Mouse (Mus musculus) forebrain, postnatal 0 days (tissue): ENCODE results near the gene Gm47959. TPM values are rescaled to one million over a fixed set of nuclear protein-coding genes. Genes with fewer than 3 reads are reported as not detected.
"Not testable (repeated sequence)": the region's sequence is repeated elsewhere in the genome, so short reads cannot be mapped to it uniquely, and the experiment has no call there.

Source experiments
- ATAC-seq: fragments of 200-750 bp; cut with Nextera tagmentation; 2 replicates; pipeline ENCODE4 v1.8.0; 2017; ENCODE audit warnings: mild to moderate bottlenecking, moderate library complexity
- DNase-seq: peaks from one replicate; pipeline ENCODE4 v3.0.0-alpha.2; 2015
- H3K27ac ChIP-seq: fragments of 300-500 bp; sonication (generic); 2 replicates; pipeline ENCODE4 v1.5.1; 2014; ENCODE audit warnings: low read depth, mild to moderate bottlenecking, antibody characterized with exemption, low read length, moderate library complexity, mixed read lengths
- H3K27me3 ChIP-seq: fragments of 300-500 bp; sonication (generic); 2 replicates; pipeline ENCODE4 v1.6.1; 2014; ENCODE audit warnings: mild to moderate bottlenecking, low read length, mixed read lengths; ENCODE audit not compliant: insufficient read depth
- H3K36me3 ChIP-seq: fragments of 300-500 bp; sonication (generic); 2 replicates; pipeline ENCODE4 v1.6.1; 2014; ENCODE audit warnings: mild to moderate bottlenecking, moderate library complexity; ENCODE audit not compliant: insufficient read depth
- H3K4me1 ChIP-seq: fragments of 300-500 bp; sonication (generic); 2 replicates; pipeline ENCODE4 v1.6.1; 2014; ENCODE audit warnings: antibody characterized with exemption; ENCODE audit not compliant: insufficient read depth
- H3K4me2 ChIP-seq: fragments of 300-500 bp; sonication (generic); 2 replicates; pipeline ENCODE4 v1.6.1; 2014; ENCODE audit warnings: low read depth, mild to moderate bottlenecking, moderate library complexity
- H3K4me3 ChIP-seq: fragments of 300-500 bp; sonication (generic); 2 replicates; pipeline ENCODE4 v1.5.1; 2014; ENCODE audit warnings: low read depth, low read length, mixed read lengths
- H3K9ac ChIP-seq: fragments of 300-500 bp; sonication (generic); 2 replicates; pipeline ENCODE4 v1.6.1; 2014; ENCODE audit warnings: mild to moderate bottlenecking
- H3K9me3 ChIP-seq: fragments of 300-500 bp; sonication (generic); 2 replicates; pipeline ENCODE4 v1.6.1; 2016; ENCODE audit warnings: low read length
- CTCF ChIP-seq: sonication (generic); IDR thresholded peaks from 2 replicates; pipeline ENCODE4 v1.5.1; 2016; ENCODE audit warnings: antibody characterized with exemption, control low read depth, low read depth
- WGBS: fragments of 180-500 bp; shearing (Covaris S2); extraction: QIAGEN DNeasy Blood & Tissue Kit; methylation state at CpG from one replicate; pipeline ENCODE4 v1.1.7; 2014; 5-methylcytosine and 5-hydroxymethylcytosine counted together
- polyA plus RNA-seq: library from polyadenylated mRNA; unstranded; fragments of >200 nt; fragmentation: Nextera tagmentation; extraction: Ambion mirVana; gene quantifications from 2 replicates; pipeline ENCODE4 v1.2.1, GENCODE M21; 2015
- total RNA-seq: library from RNA; depleted of rRNA; stranded (reverse); fragments of >200 nt; gene quantifications from 2 replicates; pipeline ENCODE4 v1.2.3, GENCODE M21; 2014; rRNA removed

Gene Gm47959
- not detected in 2 replicates for total RNA-seq
- polyA plus RNA-seq: not detected in 2 replicates

- 94% methylated on average over 6 of the region's 9 CpGs for WGBS
- not testable (repeated sequence) for H3K27ac ChIP-seq, DNase-seq, H3K36me3 ChIP-seq, H3K4me3 ChIP-seq, H3K27me3 ChIP-seq, ATAC-seq, H3K4me1 ChIP-seq, H3K9ac ChIP-seq, H3K9me3 ChIP-seq, H3K4me2 ChIP-seq
Measured at GRCm38 (mm10) chr1:83000306-83000705, at the start of gene Gm47959. TSS of gene Gm47959 (plus strand) at chr1:83000548.

GRCm38 (mm10) chr1:82955913-82956312, 44.4 kb upstream of the Gm47959 start, which contains the start of gene Gm7544:
TSS of gene Gm7544 (minus strand) at chr1:82956013.
- H3K9me3 ChIP-seq, H3K27me3 ChIP-seq, H3K27ac ChIP-seq, H3K4me2 ChIP-seq, H3K9ac ChIP-seq, ATAC-seq, H3K36me3 ChIP-seq, DNase-seq, H3K4me3 ChIP-seq, H3K4me1 ChIP-seq: not testable (repeated sequence)

DNA sequence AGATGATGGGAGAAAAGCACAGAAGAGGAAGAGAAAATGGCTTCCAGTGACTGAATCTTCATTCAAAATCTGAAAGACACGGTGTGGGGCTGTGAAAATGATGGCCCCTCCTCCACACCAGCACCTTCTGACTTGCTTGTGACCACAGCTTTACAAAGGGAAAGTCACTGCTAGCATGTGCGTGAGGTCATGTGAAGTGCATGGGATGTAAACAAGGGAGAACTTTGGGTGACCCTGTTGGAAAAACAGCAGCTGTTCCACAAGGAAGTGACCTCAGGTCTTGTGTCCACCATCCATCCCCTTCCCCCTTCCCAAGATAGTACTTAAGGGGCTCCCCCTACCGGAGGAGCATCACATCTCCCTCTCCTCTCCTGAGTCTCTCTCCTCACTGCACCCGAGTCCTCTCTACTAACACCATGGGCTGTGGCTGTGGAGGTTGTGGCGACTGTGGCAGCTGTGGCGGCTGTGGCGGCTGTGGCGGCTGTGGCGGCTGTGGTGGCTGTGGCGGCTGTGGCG, 40.4 kb upstream of the Gm47959 start, which contains the start of gene Gm47955:
Gene Gm47955 (plus strand): TSS at position 417 of the 516 bp plus-strand sequence.
- H3K9me3 ChIP-seq: no peaks in the 10 kb centered on the region
- DNase-seq (no peak), ATAC-seq (no peak)
- H3K9ac ChIP-seq: no peak within 1 kb of the TSS
- no peak within 1 kb of the TSS for H3K27ac ChIP-seq
- H3K4me3 ChIP-seq: no peak within 1 kb of the TSS
- WGBS: 92% methylated on average over 11 of the region's 11 CpGs
- H3K4me2 ChIP-seq: no peak within 1 kb of the TSS
- no peaks in the 10 kb centered on the region for H3K36me3 ChIP-seq
- no peaks in the 10 kb centered on the region for H3K27me3 ChIP-seq
- no peaks in the 10 kb centered on the region for H3K4me1 ChIP-seq
- no peak for TF ChIP-seq CTCF

- Histone ChIP-seq H3K27ac (no peak overlapping the region), H3K36me3 (no peaks in the 10 kb centered on the region), H3K4me3 (no peak overlapping the region), H3K27me3 (no peaks in the 10 kb centered on the region), H3K4me2 (no peak overlapping the region), H3K4me1 (no peaks in the 10 kb centered on the region), H3K9me3 (no peaks in the 10 kb centered on the region), H3K9ac (no peak overlapping the region)
- 71% methylated on average over 3 of the region's 3 CpGs for WGBS
- no peak for TF ChIP-seq CTCF
- no peak for ATAC-seq
- no peak for DNase-seq
Measured at GRCm38 (mm10) chr1:82966413-82966812, 33.9 kb upstream of the Gm47959 start.

- no peak for TF ChIP-seq CTCF
- 74% methylated on average over 4 of the region's 4 CpGs for WGBS
- DNase-seq (no peak), ATAC-seq (no peak)
- no peaks in the 10 kb centered on the region for H3K4me1 ChIP-seq
- no peak overlapping the region for H3K4me2 ChIP-seq
- H3K9me3 ChIP-seq: no peaks in the 10 kb centered on the region
- H3K36me3 ChIP-seq: no peaks in the 10 kb centered on the region
- no peak overlapping the region for H3K27ac ChIP-seq
- H3K4me3 ChIP-seq: no peak overlapping the region
- no peaks in the 10 kb centered on the region for H3K27me3 ChIP-seq
- H3K9ac ChIP-seq: no peak overlapping the region
Measured at GRCm38 (mm10) chr1:82972046-82972445, 28.3 kb upstream of the Gm47959 start.

DNA sequence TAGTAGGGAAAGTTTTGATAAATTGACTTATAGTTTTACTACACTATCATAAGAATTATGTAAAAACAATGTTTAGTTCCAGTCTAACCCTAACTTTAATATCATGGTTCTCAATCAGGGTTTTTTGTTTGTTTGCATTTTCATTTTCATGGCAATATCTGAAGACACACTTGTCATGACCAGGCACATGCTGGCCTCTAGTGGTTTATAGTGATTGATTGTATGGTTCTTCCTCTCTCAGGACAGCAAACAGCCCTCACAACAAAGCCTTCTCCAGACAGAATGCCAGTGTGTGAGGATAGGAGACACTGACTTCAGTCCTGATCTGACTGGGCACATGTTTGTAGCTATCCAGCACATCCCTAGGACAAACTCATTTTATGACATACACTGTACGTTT, 27.1 kb upstream of the Gm47959 start:
- Histone ChIP-seq H3K4me2 (no peak overlapping the region), H3K4me3 (no peak overlapping the region), H3K9ac (no peak overlapping the region), H3K36me3 (no peaks in the 10 kb centered on the region), H3K27me3 (no peaks in the 10 kb centered on the region), H3K4me1 (no peaks in the 10 kb centered on the region), H3K27ac (no peak overlapping the region), H3K9me3 (no peaks in the 10 kb centered on the region)
- 92% methylated on average over 1 of the region's 1 CpGs for WGBS
- TF ChIP-seq CTCF: peak; percentile 33
- no peak for ATAC-seq
- no peak for DNase-seq

DNA sequence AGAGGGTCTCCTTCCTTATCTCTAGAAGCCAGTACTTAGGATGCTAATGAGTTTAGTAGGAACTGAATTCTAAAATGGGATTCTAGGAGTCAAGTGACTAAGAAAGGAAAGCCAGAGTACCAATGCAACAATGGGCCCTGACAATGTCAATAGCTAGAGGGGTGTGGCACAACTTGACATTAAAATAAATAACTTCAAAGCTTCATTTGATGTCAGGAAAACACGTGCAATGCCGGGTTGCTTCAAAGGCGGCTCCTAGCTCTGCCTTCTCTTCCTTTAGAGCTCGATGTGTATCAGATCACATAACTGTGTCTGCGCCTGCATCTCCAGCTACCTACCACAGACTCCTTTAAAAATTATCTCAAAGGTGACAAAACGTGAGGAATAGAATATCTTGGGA, 26.4 kb upstream of the Gm47959 start:
- Histone ChIP-seq H3K27ac (no peak overlapping the region), H3K9ac (no peak overlapping the region), H3K36me3 (no peaks in the 10 kb centered on the region), H3K9me3 (no peaks in the 10 kb centered on the region), H3K4me3 (no peak overlapping the region), H3K4me1 (no peaks in the 10 kb centered on the region), H3K27me3 (no peaks in the 10 kb centered on the region), H3K4me2 (no peak overlapping the region)
- ATAC-seq (no peak), DNase-seq (no peak)
- WGBS: 75% methylated on average over 6 of the region's 6 CpGs
- TF ChIP-seq CTCF: no peak

- no peaks in the 10 kb centered on the region for H3K9me3 ChIP-seq
- no peak for DNase-seq
- H3K27ac ChIP-seq: no peak overlapping the region
- 91% methylated on average over 9 of the region's 9 CpGs for WGBS
- H3K9ac ChIP-seq: no peak overlapping the region
- no peaks in the 10 kb centered on the region for H3K36me3 ChIP-seq
- no peak overlapping the region for H3K4me3 ChIP-seq
- no peaks in the 10 kb centered on the region for H3K4me1 ChIP-seq
- ATAC-seq: no peak
- H3K4me2 ChIP-seq: no peak overlapping the region
- no peak for TF ChIP-seq CTCF
- no peaks in the 10 kb centered on the region for H3K27me3 ChIP-seq
Measured at GRCm38 (mm10) chr1:82974342-82974741, 26.0 kb upstream of the Gm47959 start.
